Mouse (Mus musculus) midbrain, postnatal 0 days (tissue): ENCODE measurements at regions not wholly inside any gene's neighbourhood (a gene's known extent, or its start where the extent isn't known, plus 50 kb on each side); places are given as distances from the start of the nearest gene placed in this dataset.

Experiments
- ATAC-seq: fragments of 200-750 bp; cut with Nextera tagmentation; 2 replicates; pipeline ENCODE4 v1.8.0; 2017; ENCODE audit warnings: moderate number of reproducible peaks, mild to moderate bottlenecking, moderate TSS enrichment, moderate library complexity; ENCODE audit not compliant: low FRiP score
- DNase-seq: peaks from one replicate; pipeline ENCODE4 v3.0.0-alpha.2; 2015; ENCODE audit warnings: low spot score
- H3K27ac ChIP-seq: fragments of 300-500 bp; sonication (generic); 2 replicates; pipeline ENCODE4 v1.5.1; 2014; ENCODE audit warnings: low read depth, mild to moderate bottlenecking, low read length, mixed read lengths
- H3K27me3 ChIP-seq: fragments of 300-500 bp; sonication (generic); 2 replicates; pipeline ENCODE4 v1.6.1; 2014; ENCODE audit warnings: low read length, control low read depth, mixed read lengths; ENCODE audit not compliant: insufficient read depth
- H3K36me3 ChIP-seq: fragments of 300-500 bp; sonication (generic); 2 replicates; pipeline ENCODE4 v1.6.1; 2014; ENCODE audit warnings: low read length, control low read depth, mixed read lengths; ENCODE audit not compliant: insufficient read depth
- H3K4me1 ChIP-seq: fragments of 300-500 bp; sonication (generic); 2 replicates; pipeline ENCODE4 v1.6.1; 2014; ENCODE audit warnings: mild to moderate bottlenecking, control low read depth, antibody characterized with exemption, low read length, mixed read lengths; ENCODE audit not compliant: insufficient read depth
- H3K4me2 ChIP-seq: fragments of 300-500 bp; sonication (generic); 2 replicates; pipeline ENCODE4 v1.6.1; 2014; ENCODE audit warnings: low read depth, mild to moderate bottlenecking, low read length, mixed read lengths; ENCODE audit not compliant: poor library complexity, severe bottlenecking
- H3K4me3 ChIP-seq: fragments of 300-500 bp; sonication (generic); 2 replicates; pipeline ENCODE4 v1.5.1; 2014; ENCODE audit warnings: low read depth, mild to moderate bottlenecking, low read length, moderate library complexity
- H3K9ac ChIP-seq: fragments of 300-500 bp; sonication (generic); replicated peaks from 2 replicates; pipeline ENCODE4 v1.6.1; 2014; ENCODE audit warnings: mild to moderate bottlenecking, low read length, moderate library complexity, mixed read lengths; ENCODE audit not compliant: poor library complexity, severe bottlenecking
- H3K9me3 ChIP-seq: fragments of 300-500 bp; sonication (generic); 2 replicates; pipeline ENCODE4 v1.6.1; 2016; ENCODE audit warnings: low read length, control low read depth
- CTCF ChIP-seq: IDR thresholded peaks from 2 replicates; pipeline ENCODE4 v1.5.1; 2016; ENCODE audit warnings: antibody characterized with exemption, mild to moderate bottlenecking
- WGBS: fragments of 180-500 bp; shearing (Covaris S2); extraction: QIAGEN DNeasy Blood & Tissue Kit; methylation state at CpG from one replicate; pipeline ENCODE4 v1.1.7; 2014; 5-methylcytosine and 5-hydroxymethylcytosine counted together

DNA sequence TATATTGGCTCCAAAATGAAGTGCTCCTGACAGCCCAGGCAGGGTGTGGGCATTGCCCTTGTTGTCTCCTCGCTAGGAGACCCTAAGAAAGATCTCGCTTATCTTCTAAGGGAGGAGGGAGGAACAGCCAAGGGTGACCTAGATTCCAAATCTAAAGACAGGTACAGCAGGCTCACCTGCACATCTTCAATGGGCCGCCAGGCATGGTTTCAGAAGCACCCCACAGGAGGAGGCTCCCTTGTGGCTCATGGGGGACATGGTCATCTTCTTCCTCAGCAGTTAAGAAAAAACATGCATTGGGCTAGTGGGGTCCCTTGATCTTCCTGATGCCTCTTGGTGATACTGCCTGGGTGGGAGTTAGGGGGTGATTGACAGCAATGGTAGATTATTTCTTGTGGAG, 71.0 kb upstream of the Mef2a start:
- no peak overlapping the region; the same call in 1 of the 2 replicates for H3K9ac ChIP-seq
- H3K27me3 ChIP-seq = no peaks in the 10 kb centered on the region

DNA sequence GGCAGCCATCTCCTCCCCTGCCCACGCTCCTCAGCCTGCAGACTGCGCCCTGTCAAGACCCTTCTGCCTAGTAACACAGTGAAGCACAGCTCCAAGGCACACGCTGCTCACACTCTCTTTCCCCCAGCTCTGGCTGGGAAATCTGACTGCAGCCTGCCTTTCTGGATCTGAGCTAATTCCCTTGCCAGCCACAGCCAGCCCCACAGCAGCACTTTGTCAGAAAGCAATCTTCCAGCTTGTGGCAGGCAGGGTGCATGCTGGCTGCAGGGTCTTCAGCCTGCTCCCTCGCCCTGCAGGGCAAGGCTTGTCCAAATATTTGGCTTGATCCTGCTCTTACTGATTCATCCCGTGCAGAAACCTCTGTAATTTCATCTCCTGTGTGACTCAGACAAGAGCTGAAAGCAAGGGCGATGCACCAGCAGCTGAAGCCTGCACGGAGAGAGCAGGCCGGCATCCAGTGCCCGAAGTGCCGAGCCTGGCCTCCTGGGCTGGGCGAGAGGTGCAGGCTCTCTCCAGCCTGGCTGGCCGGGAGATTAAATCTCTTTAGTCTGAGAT, 70.4 kb upstream of the Mef2a start:
- peak overlapping the region; percentile 26; the same call in 1 of the 2 replicates for H3K4me2 ChIP-seq
- peak; percentile 37 for TF ChIP-seq CTCF

More for the DNA sequence above, 71.0 kb upstream of the Mef2a start:
- Histone ChIP-seq H3K9me3 (no peaks in the 10 kb centered on the region), H3K36me3 (no peaks in the 10 kb centered on the region), H3K4me1 (peaks cover 24% of the 10 kb centered on the region; the same call in 1 of the 2 replicates), H3K4me2 (no peak overlapping the region), H3K27ac (peak overlapping the region; percentile 75), H3K4me3 (no peak overlapping the region)
- 0 out of 2 replicates have a peak, but pooled peaks have one; percentile 3 for ATAC-seq
- WGBS = 66% methylated on average over 3 of the region's 3 CpGs
- DNase-seq = no peak
- no peak for TF ChIP-seq CTCF

DNA sequence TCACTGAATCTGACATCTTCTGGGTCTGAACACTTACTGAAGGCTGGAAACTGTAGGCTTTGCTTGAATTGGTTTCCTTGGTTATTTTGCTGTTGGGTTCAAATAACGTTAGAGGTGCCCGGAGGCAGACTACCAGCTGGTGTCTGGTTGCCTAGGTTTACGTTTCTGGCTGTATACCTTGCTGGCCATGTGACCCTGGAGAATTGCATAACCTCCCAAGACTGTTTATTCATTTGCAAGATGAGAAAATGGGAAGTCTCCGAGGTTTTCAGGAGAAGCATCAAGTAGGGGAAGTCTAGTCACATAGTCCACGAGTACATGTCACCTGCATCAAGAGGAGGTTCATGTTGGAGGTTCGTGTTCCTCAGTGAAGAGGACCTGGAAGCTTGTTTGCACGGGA, 69.6 kb upstream of the Mef2a start:
- no peak overlapping the region for H3K4me3 ChIP-seq
- no peak overlapping the region for H3K27ac ChIP-seq
- peaks cover 24% of the 10 kb centered on the region; the same call in 1 of the 2 replicates for H3K4me1 ChIP-seq
- whole genome bisulfite sequencing = 83% methylated on average over 7 of the region's 7 CpGs
- H3K9ac ChIP-seq = no peak overlapping the region
- no peaks in the 10 kb centered on the region for H3K36me3 ChIP-seq
- no peaks in the 10 kb centered on the region for H3K27me3 ChIP-seq
- DNase-seq = no peak
- H3K9me3 ChIP-seq = no peaks in the 10 kb centered on the region
- H3K4me2 ChIP-seq = no peak overlapping the region
- no peak for TF ChIP-seq CTCF
- ATAC-seq = no peak

More for the DNA sequence above, 70.4 kb upstream of the Mef2a start:
- Histone ChIP-seq H3K27ac (peak overlapping the region; percentile 75), H3K36me3 (no peaks in the 10 kb centered on the region), H3K27me3 (no peaks in the 10 kb centered on the region), H3K4me1 (peaks cover 24% of the 10 kb centered on the region; the same call in 1 of the 2 replicates), H3K4me3 (no peak overlapping the region), H3K9ac (peak overlapping the region; percentile 37; the same call in 1 of the 2 replicates), H3K9me3 (no peaks in the 10 kb centered on the region)
- DNase-seq (peak; percentile 66), ATAC-seq (peak; percentile 31; the same call in 1 of the 2 replicates)
- WGBS = 22% methylated on average over 12 of the region's 12 CpGs

DNA sequence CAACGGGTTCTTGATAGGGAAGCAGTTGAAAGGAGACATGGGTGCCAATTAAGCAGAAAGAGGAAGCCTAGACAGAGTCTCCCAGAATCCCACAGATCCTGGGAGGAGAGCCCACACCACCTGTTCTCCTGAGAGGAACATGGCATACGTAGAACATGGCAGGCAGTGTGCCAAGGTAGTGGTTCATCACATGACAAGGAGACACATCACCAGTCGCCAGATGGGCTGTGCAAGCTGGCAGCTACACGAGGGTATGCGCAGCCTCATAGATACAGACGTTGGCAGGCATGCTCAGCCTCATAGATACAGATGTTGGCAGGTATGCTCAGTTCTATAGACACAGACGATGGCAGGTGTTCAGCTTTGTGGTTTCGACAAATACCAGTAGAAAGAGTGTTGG, 68.1 kb upstream of the Mef2a start:
- no peak overlapping the region for H3K4me3 ChIP-seq
- no peaks in the 10 kb centered on the region for H3K36me3 ChIP-seq
- no peak for ATAC-seq
- TF ChIP-seq CTCF = no peak
- H3K27me3 ChIP-seq = no peaks in the 10 kb centered on the region
- H3K9me3 ChIP-seq = no peaks in the 10 kb centered on the region
- no peak overlapping the region for H3K9ac ChIP-seq
- peak; percentile 74 for DNase-seq
- 88% methylated on average over 8 of the region's 8 CpGs for WGBS
- peaks cover 22% of the 10 kb centered on the region; the same call in 1 of the 2 replicates for H3K4me1 ChIP-seq
- H3K27ac ChIP-seq = no peak overlapping the region
- H3K4me2 ChIP-seq = no peak overlapping the region

DNA sequence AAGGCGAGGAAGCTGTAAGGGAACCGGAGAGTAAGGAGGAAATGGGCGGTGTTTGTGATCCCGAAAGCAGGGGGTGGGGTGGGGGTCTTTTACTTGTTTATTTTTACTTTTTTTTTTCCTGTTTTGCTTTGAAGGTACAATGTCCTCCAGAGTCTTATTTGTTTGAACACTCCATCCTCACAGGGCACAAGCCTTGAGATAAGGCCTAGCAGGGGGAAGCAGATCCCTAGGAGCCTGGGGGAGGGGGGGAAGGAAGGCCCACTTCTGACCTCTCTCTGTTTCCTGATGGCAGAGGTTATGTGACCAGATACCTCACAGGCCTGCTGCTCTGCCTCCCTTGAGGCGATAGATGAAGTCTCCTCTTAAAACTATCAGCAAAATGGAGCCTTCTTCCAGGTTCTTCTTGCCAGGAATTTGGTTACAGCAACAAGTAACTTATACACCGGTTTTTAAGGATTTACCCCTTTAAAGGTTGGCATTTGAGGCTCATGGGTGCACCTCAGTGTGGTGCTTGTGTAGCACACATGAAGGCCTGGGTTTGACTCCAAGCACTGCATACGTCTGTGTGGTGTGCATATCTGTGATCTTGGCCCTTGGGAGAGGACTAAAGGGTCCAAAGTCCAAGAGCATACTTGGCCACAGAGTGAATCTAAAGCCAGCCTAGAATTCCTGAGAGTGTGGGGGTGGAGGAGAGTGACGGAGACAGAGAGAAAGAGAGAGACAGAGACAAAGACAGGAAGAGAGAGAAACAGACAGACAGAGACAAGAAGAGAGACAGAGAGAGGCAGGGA, 64.8 kb upstream of the Mef2a start:
- 85% methylated on average over 8 of the region's 8 CpGs for WGBS
- no peak overlapping the region for H3K4me2 ChIP-seq
- H3K27me3 ChIP-seq = no peaks in the 10 kb centered on the region
- H3K36me3 ChIP-seq = no peaks in the 10 kb centered on the region
- no peaks in the 10 kb centered on the region for H3K4me1 ChIP-seq
- no peak overlapping the region for H3K9ac ChIP-seq
- no peak for TF ChIP-seq CTCF
- no peak overlapping the region for H3K27ac ChIP-seq
- DNase-seq (no peak), ATAC-seq (no peak)
- H3K9me3 ChIP-seq = no peaks in the 10 kb centered on the region
- no peak overlapping the region for H3K4me3 ChIP-seq
